Mouse (Mus musculus) frontal cortex, adult (tissue): Measurements from ENCODE around the gene Hils1.
"Not testable (repeated sequence)": the region's sequence is repeated elsewhere in the genome, so short reads cannot be mapped to it uniquely, and the experiment has no call there.

ENCODE experiments used
- ATAC-seq: cut with Nextera tagmentation; 2 replicates; pipeline ENCODE4 v1.9.2; 2017; ENCODE audit warnings: mild to moderate bottlenecking, moderate library complexity, mixed read lengths; ENCODE audit not compliant: low TSS enrichment

The Hils1 gene

GRCm38 (mm10) chr11:95004136-95004936 lies 36.9 kb downstream of the Hils1 start:
- no peak for ATAC-seq

DNA sequence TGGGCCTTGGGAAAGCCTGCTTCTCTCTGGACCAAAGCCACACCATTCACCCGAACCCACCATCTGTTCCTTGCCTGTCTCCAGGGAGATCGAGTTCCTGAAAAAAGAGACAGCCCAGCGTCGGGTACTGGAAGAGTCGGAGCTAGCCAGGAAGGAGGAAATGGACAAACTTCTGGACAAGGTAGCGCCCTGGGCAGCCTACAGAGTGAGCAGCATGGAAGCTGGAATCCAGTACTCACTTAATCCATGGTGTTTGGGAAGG lies 37.5 kb downstream of the Hils1 start:
- no peak for ATAC-seq

GRCm38 (mm10) chr11:95006038-95006437 lies 38.6 kb downstream of the Hils1 start:
- ATAC-seq: no peak

- ATAC-seq: 0 out of 2 replicates have a peak, but pooled peaks have one; percentile 17
Measured at GRCm38 (mm10) chr11:95006525-95007219, 39.3 kb downstream of the Hils1 start.

- no peak for ATAC-seq
Measured at GRCm38 (mm10) chr11:95007418-95007817, 40.0 kb downstream of the Hils1 start.

- ATAC-seq: no peak
Measured at GRCm38 (mm10) chr11:95008661-95009628, 41.6 kb downstream of the Hils1 start.

GRCm38 (mm10) chr11:95009629-95010014 lies 42.2 kb downstream of the Hils1 start, which contains the start of gene Samd14:
Samd14 (plus strand) TSS chr11:95009879.
- 0 out of 2 replicates have a peak, but pooled peaks have one; percentile 22 for ATAC-seq

DNA sequence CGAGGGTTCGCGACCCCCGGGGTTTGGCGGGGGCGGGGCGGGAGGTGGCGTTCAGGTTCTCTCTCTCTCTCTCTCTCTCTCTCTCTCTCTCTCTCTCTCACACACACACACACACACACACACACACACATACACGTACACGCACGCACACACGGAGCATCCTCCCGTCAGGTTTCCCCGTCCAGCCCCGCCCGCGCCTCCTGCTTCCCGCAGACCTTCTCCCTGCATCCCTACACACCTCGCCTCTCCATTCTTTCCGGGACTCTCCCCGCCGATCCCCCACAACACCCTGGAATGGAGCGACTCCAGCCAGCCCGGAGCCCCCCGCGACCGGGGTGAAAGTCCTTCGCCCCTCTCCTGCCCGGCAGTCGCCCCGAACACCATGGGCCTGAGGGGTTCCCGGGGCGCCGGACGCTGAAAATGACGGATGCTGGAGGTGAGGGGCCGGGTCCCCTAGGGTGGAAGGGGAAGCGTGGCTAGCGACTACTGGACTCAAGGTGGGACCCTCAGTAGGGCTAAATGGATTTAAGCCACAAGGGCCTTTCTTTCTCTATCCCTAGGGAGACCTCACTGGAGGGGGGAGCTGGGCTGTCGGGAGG lies 42.8 kb downstream of the Hils1 start:
- 0 out of 2 replicates have a peak, but pooled peaks have one; percentile 24 for ATAC-seq

GRCm38 (mm10) chr11:95010841-95011403 lies 43.5 kb downstream of the Hils1 start:
- not testable (repeated sequence) for ATAC-seq

- no peak for ATAC-seq
Measured at GRCm38 (mm10) chr11:95011416-95011815, 44.0 kb downstream of the Hils1 start.

DNA sequence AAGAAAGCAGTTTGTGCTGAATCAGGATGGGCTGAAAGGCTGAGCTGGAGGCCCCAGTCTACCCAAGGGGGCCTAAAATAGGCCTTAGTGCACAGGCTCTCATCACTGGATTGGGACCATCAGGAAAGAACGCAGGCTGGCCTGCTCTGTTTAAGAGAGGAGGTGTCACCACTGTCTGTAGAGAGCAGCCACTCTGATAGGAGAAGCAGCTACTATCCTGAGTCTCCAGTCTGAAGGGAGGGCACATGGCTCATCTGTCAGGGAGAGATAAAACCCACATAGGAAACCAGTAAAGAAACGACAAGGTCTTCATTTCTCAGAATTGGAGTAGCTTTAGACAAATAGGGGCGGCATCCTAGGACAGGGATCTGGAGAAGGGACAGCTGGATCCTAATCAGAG lies 44.7 kb downstream of the Hils1 start:
- no peak for ATAC-seq

DNA sequence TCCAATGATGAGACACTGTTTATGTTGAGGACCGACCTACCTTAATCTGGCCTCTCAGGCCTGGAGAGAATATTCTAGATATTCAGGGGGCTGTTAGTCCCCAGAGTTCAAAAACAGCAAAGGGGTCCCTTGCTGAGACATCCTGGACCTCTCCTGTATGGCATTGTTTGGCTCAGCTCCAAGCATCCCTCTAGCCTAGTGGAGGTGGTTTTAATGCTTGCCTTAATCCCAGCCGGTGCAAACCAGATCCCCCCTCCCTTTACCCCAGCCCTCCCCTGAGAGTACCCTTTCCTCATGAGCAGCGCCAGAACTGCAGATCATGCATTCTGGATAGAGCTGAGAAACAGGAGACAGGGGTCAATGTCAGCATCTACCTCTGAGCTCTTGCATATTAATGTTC lies 45.1 kb downstream of the Hils1 start:
- ATAC-seq: no peak

DNA sequence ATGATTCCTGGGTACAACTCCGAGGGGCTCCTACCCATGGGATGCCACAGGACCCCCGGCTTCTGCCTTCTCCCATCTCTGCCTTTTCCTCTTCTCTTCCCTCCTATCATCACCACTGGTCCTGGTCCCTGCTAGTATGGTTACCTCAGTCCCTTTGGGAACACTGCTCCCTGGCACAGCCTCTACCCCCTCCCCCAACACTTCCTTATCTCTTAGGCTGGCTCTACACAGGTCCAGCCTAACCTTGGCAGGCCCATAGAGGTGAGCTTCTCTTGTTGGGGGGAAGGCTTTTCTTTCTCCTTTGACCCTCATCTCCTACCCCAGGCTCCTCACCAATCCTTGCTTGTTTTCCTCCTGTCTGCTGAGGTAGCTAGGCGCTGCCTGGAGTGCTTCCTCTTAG lies 48.1 kb downstream of the Hils1 start:
- ATAC-seq: no peak
